Mouse (Mus musculus) monocyte, adult 2 months (primary cell): ENCODE results near the gene Ift46.
"Not testable (repeated sequence)": the region's sequence is repeated elsewhere in the genome, so short reads cannot be mapped to it uniquely, and the experiment has no call there.

Source experiments
- DNase-seq, 2 experiments: peaks; one replicate each; pipeline ENCODE4 v3.0.0; 2022; ENCODE audit warnings: low spot score in 2 of 2, low read depth in 1 of 2

Ift46 gene

DNA sequence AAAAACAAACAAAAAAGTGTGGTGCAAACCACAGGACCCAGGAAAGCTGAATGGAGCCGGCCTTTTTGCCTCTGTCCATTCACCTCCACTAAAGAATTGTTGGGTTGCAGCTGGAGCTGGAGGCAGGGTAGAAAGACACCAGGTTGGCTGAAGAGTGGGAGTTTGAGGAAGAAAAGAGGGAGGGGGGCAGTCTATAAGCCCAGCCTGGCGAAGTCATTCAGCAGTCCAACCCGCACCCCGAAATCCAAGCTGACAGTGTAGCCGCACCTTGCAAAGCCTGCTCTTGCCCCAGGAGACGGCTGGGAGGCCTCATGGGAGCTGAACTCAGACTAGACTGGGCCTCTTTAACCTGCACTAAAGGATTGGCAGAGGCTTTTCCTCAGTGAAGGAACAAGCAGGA lies 31.8 kb upstream of the Ift46 start:
- no peak for DNase-seq

- DNase-seq: no peak
Observed at GRCm38 (mm10) chr9:44736301-44736700, 31.4 kb upstream of the Ift46 start.

DNA sequence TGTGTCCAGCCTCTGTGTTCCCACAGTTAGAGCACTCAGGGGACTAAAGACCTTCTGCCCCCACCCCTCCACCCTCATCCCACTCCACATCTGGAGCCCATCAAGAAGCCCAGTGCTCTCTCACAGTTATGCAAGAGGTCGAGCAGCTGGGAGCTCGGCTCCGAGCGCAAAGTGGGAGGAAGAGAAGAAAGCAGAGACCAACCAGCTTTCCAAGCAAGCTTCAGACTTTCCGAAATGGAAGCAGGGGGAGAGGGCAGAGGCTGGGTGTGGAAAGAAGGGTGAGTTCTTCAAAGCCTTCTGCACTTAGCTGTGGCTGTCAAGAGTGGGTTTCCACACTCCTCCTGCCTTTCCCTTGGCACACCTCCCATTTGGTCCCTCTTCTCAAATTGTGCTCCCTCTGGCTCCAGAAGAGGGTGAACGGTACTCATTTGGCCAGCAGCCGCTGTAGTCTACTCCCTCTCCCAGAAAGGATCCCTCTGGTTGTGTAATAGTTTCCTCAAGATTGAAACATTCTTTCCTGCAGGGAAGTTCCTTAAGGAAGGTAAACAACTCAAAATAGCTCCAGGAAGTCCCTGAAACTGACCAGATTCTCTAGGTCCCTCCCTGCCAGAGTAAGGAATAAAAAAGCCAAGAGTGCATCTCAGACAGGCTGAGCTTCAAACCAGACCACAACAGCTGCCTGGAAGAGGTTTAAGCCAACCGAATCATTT lies 30.3 kb upstream of the Ift46 start:
- no peak for DNase-seq

DNA sequence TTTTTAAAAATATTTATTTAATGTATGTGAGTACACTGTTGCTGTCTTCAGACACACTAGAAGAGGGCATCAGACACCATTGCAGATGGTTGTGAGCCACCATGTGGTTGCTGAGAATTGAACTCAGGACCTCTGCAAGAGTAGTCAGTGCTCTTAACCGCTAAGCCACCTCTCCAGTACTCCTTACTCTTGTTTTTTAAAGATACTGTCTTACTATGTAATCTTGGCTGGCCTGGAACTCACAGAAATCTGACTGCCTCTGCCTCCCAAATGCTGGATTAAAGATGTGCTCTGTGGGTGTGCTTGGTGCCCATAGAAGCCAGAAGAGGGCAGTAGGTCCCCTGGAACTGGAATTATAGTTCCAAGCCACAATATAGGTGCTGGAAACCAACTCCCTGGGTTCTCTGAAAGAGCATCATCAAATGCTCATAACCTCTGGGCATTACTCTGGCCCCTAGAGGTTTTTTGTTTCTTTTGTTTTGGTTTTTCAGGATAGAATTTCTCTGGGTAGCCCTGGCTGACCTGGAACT lies 27.0 kb upstream of the Ift46 start:
- no peak for DNase-seq

- no peak for DNase-seq
Observed at GRCm38 (mm10) chr9:44745371-44745770, 22.3 kb upstream of the Ift46 start.

DNA sequence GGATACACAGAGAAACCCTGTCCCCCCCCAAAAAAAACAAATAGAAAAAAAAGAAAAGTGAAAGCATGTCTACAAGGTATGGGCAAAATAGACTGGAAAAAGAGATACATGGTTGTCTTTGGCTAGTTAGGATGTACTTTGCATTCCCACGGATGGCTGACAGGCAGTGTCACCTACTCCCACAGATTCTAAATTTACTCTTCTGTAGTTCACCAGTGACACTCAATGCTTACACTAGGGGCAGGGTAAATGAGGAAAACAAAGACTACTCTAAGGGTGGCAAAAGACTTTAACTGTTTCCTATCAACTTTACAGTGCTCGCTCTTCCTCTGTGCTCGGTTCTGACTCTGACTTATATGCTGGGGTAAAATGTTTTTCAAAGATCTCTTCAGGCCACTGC lies 21.0 kb upstream of the Ift46 start:
- DNase-seq: no peak

DNA sequence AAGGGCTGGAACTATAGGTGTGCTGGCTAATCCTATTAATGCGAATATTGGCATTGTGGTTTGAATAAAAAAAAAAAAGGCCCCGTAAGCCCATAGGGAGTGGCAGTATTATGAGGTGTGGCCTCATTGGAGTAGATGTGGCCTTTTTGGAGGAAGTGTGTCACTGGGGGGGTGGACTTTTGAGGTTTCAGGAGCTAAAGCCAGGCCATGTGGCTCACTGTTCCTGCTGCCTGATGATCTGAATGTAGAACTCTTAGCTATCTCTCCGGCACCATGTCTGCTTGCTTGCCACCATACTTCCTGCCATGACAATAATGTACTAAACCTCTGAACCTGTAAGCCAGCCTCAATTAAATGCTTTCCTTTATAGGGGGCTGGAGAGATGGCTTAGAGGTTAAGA lies 20.4 kb upstream of the Ift46 start:
- no peak for DNase-seq

DNA sequence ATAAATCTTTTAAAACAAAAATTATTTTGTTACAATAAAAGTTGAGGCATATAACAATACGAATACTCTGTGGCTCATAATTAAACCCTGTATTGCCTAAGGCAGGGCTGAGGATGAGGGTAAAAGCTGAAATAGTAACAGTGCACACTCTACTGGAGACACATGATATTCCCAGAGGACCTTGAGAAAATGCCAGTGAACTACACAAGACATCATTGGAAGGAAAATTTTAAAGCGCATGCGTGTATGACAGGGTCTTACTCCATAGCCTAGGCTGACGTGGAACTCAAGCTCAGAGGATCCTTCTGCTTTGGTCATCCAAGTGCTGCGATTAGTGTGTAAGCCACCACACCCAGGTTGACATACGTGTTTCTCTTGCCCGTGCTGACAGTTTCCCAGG lies 19.2 kb upstream of the Ift46 start:
- DNase-seq: no peak

GRCm38 (mm10) chr9:44760873-44761272 lies 6.8 kb upstream of the Ift46 start:
- no peak for DNase-seq

- not testable (repeated sequence) for DNase-seq
Observed at GRCm38 (mm10) chr9:44768029-44768394, 304 bp downstream of the Ift46 start.

- no peak for DNase-seq
Observed at GRCm38 (mm10) chr9:44771376-44771775, 3.7 kb downstream of the Ift46 start.

- DNase-seq: no peak
Observed at GRCm38 (mm10) chr9:44772392-44772749, 4.7 kb downstream of the Ift46 start.

DNA sequence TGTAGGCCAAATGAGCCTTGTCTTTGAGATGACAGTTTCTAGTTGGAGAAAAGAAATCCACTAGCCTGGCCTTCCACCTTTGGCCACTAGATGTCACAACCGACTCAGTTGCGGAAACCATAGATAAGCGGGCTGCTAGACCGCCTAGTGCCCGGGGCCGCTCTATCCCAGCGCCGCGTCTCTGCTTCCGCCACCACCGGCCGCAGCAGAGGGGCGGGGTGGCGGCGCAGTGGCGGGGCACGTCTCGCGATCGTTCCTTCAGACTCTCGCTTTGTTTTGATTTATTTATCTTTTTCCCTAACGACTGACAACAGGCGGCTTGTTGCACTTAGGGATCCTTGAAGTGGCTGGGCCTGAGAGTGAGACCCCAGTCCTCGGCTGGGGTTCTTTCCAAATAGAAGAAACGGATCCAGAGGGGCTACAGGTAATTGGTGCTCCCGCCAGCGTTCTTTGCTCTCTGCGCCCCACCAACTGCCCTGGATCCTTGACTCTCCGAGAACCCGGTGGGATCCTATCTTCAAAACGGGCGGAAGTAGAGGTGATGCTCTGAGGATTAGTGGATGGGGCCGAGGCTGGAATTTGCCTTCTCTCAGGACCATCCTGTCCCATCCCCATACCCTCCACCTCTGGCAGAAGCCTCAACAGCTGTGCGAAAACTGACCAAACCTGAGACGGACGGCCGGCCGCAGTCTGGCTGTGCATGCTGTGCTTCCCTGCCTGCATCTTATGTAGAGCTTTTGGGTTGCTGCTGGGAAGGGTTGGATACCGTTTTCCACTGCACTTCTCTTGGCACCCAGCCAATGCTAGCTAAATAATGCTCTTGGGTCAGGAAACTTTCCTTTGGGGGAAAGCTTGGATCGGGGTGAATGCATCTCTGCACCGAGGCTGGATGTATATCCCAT lies 5.3 kb downstream of the Ift46 start:
- peak; percentile 83 to 87 for DNase-seq

- no peak for DNase-seq
Observed at GRCm38 (mm10) chr9:44792842-44793241, 25.1 kb downstream of the Ift46 start.

- DNase-seq: no peak
Observed at GRCm38 (mm10) chr9:44798298-44798697, 30.6 kb downstream of the Ift46 start.

- peak in 1 of 2 experiments; percentile 15 for DNase-seq
Observed at GRCm38 (mm10) chr9:44799102-44799957, 31.6 kb downstream of the Ift46 start, which contains the start of gene Tmem25. Gene Tmem25 (minus strand): TSS chr9:44799307.

DNA sequence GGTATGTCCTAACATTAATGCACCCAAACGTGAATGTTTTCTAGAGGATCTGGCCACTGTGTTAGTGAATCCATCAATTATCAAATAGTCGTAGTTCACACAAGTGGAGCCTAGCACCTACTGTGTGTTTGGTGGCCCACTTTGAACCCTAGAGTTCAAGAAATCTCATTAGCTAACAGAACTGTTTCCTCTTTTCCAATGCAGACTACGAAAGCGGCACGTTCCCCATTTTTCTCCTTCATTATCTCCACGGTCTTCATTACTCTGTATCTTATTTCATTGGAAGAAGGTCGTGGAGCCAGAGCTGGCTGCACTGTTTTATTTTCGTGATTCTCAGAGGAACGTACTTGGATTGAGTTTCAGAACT lies 32.2 kb downstream of the Ift46 start:
- DNase-seq: no peak

GRCm38 (mm10) chr9:44801669-44802068 lies 34.0 kb downstream of the Ift46 start:
- DNase-seq: no peak

- no peak for DNase-seq
Observed at GRCm38 (mm10) chr9:44802808-44803450, 35.2 kb downstream of the Ift46 start, which contains the start of gene Ttc36. Gene Ttc36 (minus strand): TSS chr9:44803072.

DNA sequence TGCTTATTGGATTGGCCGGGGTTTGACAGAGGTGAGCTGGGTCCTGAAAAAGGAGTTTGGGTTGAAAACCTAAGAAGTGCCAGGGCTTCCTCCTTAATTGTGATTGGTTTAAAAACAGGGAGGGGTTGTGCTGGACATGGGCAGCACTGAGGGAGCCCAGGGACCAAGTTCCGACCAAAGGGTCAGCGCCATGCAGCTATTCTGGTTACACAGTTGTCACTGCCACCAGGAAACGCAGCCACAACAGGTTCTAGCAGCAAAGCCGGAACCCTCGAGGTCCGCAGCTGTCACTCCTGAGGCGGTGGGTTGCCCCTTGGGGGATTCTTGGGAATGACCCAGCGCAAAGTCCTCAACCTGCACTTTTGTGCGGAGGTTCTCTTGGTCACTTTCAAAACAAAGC lies 37.0 kb downstream of the Ift46 start:
- no peak for DNase-seq

GRCm38 (mm10) chr9:44805536-44805935 lies 37.8 kb downstream of the Ift46 start:
- no peak for DNase-seq
